Mouse (Mus musculus): ENCODE data around the gene Rnase12.

- no peak for TF ChIP-seq CTCF (IDR thresholded peaks at IDR 0.05; ENCODE audit: low read depth)
- no peak for TF ChIP-seq EP300 (IDR thresholded peaks at IDR 0.05; ENCODE audit: low read depth)
These were observed 41.5 kb upstream of the Rnase12 start for GRCm38 (mm10) chr14:51098921-51099320.
